ENCODE assay signal across 13 mouse cellular contexts in genomic region chr5:113489617-113490016, GRCm38 (mm10). TPM values are rescaled to one million over a fixed set of nuclear protein-coding genes. Genes with fewer than 3 reads are reported as not detected.
"Had no signal": no experiment of that assay in that cellular context is flagged by ENCODE, and none has a peak within 500 bp of the region (broad histone marks: within the 10 kb centered on the region; RNA-seq: fewer than 3 reads in every experiment).

No protein-coding gene starts in this region.

- H3K27ac ChIP-seq: kidney, postnatal 0 days; liver, embryonic 13.5 days; macrophage had no signal

- ATAC-seq: liver, postnatal 0 days had no signal

- H3K9me3 ChIP-seq: limb, embryonic 12.5 days; liver, embryonic 13.5 days; lung, embryonic 15.5 days; megakaryocyte, embryonic 14.5 days; midbrain, embryonic 12.5 days had no signal

- H3K36me3 ChIP-seq: limb, embryonic 12.5 days; liver, embryonic 13.5 days; lung, embryonic 15.5 days; midbrain, embryonic 12.5 days had no signal

- DNase-seq: kidney, adult 9 months; layer of hippocampus, adult 9-11 months; layer of hippocampus, postnatal 36 days; liver; liver, embryonic 13.5 days; liver, postnatal 0 days; thymus, postnatal 4 days had no signal

- H3K4me1 ChIP-seq: liver, embryonic 13.5 days; megakaryocyte, embryonic 14.5 days had no signal

- H3K9ac ChIP-seq: liver, embryonic 13.5 days; liver, postnatal 0 days had no signal

- H3K4me3 ChIP-seq: megakaryocyte, embryonic 14.5 days had no signal

RNA-seq across cellular contexts. Expression of gene Wscd2, which starts 0.5 kb away (rescaled TPM):
- polyA plus RNA-seq: liver, postnatal 0 days; macrophage had no signal
